Mouse (Mus musculus): ENCODE results near the gene Mtmr4. TPM values are rescaled to one million over a fixed set of nuclear protein-coding genes. Genes with fewer than 3 reads are reported as not detected.

The Mtmr4 gene
- polyA plus RNA-seq, 1 experiment from 2014 or later, result 19.8 TPM

DNA sequence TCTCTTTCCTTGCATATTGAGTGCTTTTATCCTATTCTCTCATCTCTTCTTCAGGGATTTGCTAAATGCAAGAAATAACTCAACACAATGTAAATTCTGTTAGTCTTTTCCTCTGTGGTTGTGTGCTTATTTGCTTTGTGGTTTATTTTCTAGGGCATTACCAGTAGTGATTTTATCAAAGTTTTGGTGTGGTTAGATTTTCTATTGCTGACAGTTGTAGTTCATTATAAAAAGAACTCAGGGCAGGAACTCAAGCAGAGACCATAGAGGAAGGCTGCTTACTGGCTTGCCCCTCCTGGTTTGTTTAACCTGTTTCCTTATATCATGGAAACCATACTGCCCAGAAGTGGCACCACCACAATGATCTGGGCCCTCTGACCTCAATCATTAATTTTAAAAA lies 50.9 kb downstream of the Mtmr4 start:
- no peak overlapping the region for H3K4me3 ChIP-seq (replicated peaks; ENCODE audit: low read depth, low read length)
- no peak overlapping the region for H3K4me2 ChIP-seq (ENCODE audit: low read length)
- no peak for ATAC-seq (replicated peaks; ENCODE audit: low FRiP score, low read depth)
- H3K27me3 ChIP-seq (ENCODE audit: insufficient read depth, low read length), result no peaks in the 10 kb centered on the region
- no peaks in the 10 kb centered on the region for H3K4me1 ChIP-seq (replicated peaks; ENCODE audit: insufficient read depth, low read length)
- no peaks in the 10 kb centered on the region for H3K36me3 ChIP-seq (ENCODE audit: insufficient read depth, low read length)
- no peak overlapping the region for H3K27ac ChIP-seq
- no peak for TF ChIP-seq CTCF (IDR thresholded peaks at IDR 0.05; ENCODE audit: low read depth)
- no peaks in the 10 kb centered on the region for H3K9me3 ChIP-seq (replicated peaks; ENCODE audit: low read length)
- DNase-seq (ENCODE audit: low spot score), result no peak
- no peak overlapping the region for H3K9ac ChIP-seq (ENCODE audit: low read depth, low read length)

- Histone ChIP-seq H3K4me2 (ENCODE audit: low read length) (no peak overlapping the region), H3K4me3 (replicated peaks; ENCODE audit: low read depth, low read length) (no peak overlapping the region), H3K36me3 (ENCODE audit: insufficient read depth, low read length) (no peaks in the 10 kb centered on the region), H3K27me3 (ENCODE audit: insufficient read depth, low read length) (no peaks in the 10 kb centered on the region), H3K9me3 (replicated peaks; ENCODE audit: low read length) (no peaks in the 10 kb centered on the region), H3K9ac (ENCODE audit: low read depth, low read length) (no peak overlapping the region), H3K27ac (no peak overlapping the region), H3K4me1 (replicated peaks; ENCODE audit: insufficient read depth, low read length) (no peaks in the 10 kb centered on the region)
- no peak for DNase-seq (ENCODE audit: low spot score)
- ATAC-seq (replicated peaks; ENCODE audit: low FRiP score, low read depth), result no peak
- no peak for TF ChIP-seq CTCF (IDR thresholded peaks at IDR 0.05; ENCODE audit: low read depth)
- 78% methylated on average over 5 of the region's 5 CpGs for WGBS
Observed at GRCm38 (mm10) chr11:87654693-87655092, 62.7 kb downstream of the Mtmr4 start.

DNA sequence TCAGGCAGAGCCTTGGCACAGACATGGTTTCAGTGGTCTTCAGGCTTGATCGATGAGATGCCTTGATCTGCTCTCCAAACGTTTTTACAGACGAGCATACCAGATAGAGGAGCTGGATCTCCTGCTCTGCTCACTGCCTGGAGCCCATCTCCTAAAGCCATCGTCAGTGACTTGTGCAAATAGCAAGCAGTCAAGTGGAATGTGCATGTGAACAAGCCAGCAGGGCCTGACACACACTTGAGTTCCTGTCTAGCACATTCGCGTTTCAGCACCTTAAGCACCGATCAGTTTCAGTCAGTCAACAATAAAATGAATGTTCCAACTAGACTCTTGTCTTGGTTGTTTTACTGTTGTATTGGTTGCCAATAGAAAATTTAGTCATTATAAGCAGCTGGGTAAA lies 67.3 kb downstream of the Mtmr4 start:
- Histone ChIP-seq H3K4me3 (replicated peaks; ENCODE audit: low read depth, low read length) (no peak overlapping the region), H3K36me3 (ENCODE audit: insufficient read depth, low read length) (no peaks in the 10 kb centered on the region), H3K9ac (ENCODE audit: low read depth, low read length) (no peak overlapping the region), H3K4me1 (replicated peaks; ENCODE audit: insufficient read depth, low read length) (no peaks in the 10 kb centered on the region), H3K27me3 (ENCODE audit: insufficient read depth, low read length) (no peaks in the 10 kb centered on the region), H3K9me3 (replicated peaks; ENCODE audit: low read length) (no peaks in the 10 kb centered on the region), H3K27ac (no peak overlapping the region), H3K4me2 (ENCODE audit: low read length) (no peak overlapping the region)
- TF ChIP-seq CTCF (IDR thresholded peaks at IDR 0.05; ENCODE audit: low read depth), result no peak
- DNase-seq (ENCODE audit: low spot score), result no peak
- 65% methylated on average over 7 of the region's 7 CpGs for WGBS
- no peak for ATAC-seq (replicated peaks; ENCODE audit: low FRiP score, low read depth)

GRCm38 (mm10) chr11:87662407-87662806 lies 70.4 kb downstream of the Mtmr4 start, which contains the start of gene Rnf43:
Gene Rnf43 (plus strand): TSS chr11:87662722.
- peak; percentile 96 for TF ChIP-seq CTCF (IDR thresholded peaks at IDR 0.05; ENCODE audit: low read depth)
- Histone ChIP-seq H3K27ac (no peak within 1 kb of the TSS), H3K4me1 (replicated peaks; ENCODE audit: insufficient read depth, low read length) (no peaks in the 10 kb centered on the region), H3K27me3 (ENCODE audit: insufficient read depth, low read length) (no peaks in the 10 kb centered on the region), H3K36me3 (ENCODE audit: insufficient read depth, low read length) (no peaks in the 10 kb centered on the region), H3K4me3 (replicated peaks; ENCODE audit: low read depth, low read length) (peak within 1 kb of the TSS; percentile 44), H3K9ac (ENCODE audit: low read depth, low read length) (peak within 1 kb of the TSS; percentile 32), H3K9me3 (replicated peaks; ENCODE audit: low read length) (no peaks in the 10 kb centered on the region), H3K4me2 (ENCODE audit: low read length) (peak within 1 kb of the TSS; percentile 54)
- 0% methylated on average over 8 of the region's 8 CpGs for WGBS
- ATAC-seq (replicated peaks; ENCODE audit: low FRiP score, low read depth) (peak; percentile 80; the same call in 1 of the 2 replicates), DNase-seq (ENCODE audit: low spot score) (peak; percentile 91)

- Histone ChIP-seq H3K4me3 (replicated peaks; ENCODE audit: low read depth, low read length) (peak overlapping the region; percentile 44), H3K9me3 (replicated peaks; ENCODE audit: low read length) (no peaks in the 10 kb centered on the region), H3K27me3 (ENCODE audit: insufficient read depth, low read length) (no peaks in the 10 kb centered on the region), H3K4me1 (replicated peaks; ENCODE audit: insufficient read depth, low read length) (no peaks in the 10 kb centered on the region), H3K36me3 (ENCODE audit: insufficient read depth, low read length) (no peaks in the 10 kb centered on the region), H3K9ac (ENCODE audit: low read depth, low read length) (peak overlapping the region; percentile 32), H3K27ac (no peak overlapping the region), H3K4me2 (ENCODE audit: low read length) (peak overlapping the region; percentile 54)
- TF ChIP-seq CTCF (IDR thresholded peaks at IDR 0.05; ENCODE audit: low read depth), result no peak
- ATAC-seq (replicated peaks; ENCODE audit: low FRiP score, low read depth) (no peak), DNase-seq (ENCODE audit: low spot score) (no peak)
- WGBS, result 4% methylated on average over 14 of the region's 14 CpGs
Observed at GRCm38 (mm10) chr11:87662822-87663221, 70.9 kb downstream of the Mtmr4 start.

DNA sequence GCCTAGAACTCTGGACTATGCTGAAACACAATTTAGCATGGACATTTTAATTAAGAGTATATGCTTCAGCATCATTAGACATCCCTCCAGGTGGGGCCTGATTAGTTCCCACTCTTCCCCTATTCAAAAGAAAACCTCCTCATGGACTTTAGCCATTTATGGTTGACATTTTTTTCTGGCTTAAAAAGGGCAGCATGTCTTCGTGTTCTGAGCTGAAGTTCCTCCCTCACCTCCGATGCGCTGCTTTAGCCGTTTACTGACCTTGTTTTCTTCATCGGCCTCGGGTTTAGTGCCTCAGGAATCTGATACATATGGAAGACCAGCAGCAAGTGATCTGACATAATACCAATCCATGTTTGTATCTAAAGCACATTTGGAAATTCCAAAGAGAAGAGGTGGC lies 72.0 kb downstream of the Mtmr4 start:
- H3K27me3 ChIP-seq (ENCODE audit: insufficient read depth, low read length), result no peaks in the 10 kb centered on the region
- H3K4me1 ChIP-seq (replicated peaks; ENCODE audit: insufficient read depth, low read length), result no peaks in the 10 kb centered on the region
- ATAC-seq (replicated peaks; ENCODE audit: low FRiP score, low read depth), result no peak
- peak overlapping the region; percentile 54 for H3K4me2 ChIP-seq (ENCODE audit: low read length)
- TF ChIP-seq CTCF (IDR thresholded peaks at IDR 0.05; ENCODE audit: low read depth), result no peak
- WGBS, result 57% methylated on average over 6 of the region's 6 CpGs
- H3K9me3 ChIP-seq (replicated peaks; ENCODE audit: low read length), result no peaks in the 10 kb centered on the region
- H3K36me3 ChIP-seq (ENCODE audit: insufficient read depth, low read length), result no peaks in the 10 kb centered on the region
- no peak overlapping the region for H3K27ac ChIP-seq
- peak overlapping the region; percentile 38; the same call in 1 of the 2 replicates for H3K9ac ChIP-seq (ENCODE audit: low read depth, low read length)
- DNase-seq (ENCODE audit: low spot score), result no peak
- peak overlapping the region; percentile 44 for H3K4me3 ChIP-seq (replicated peaks; ENCODE audit: low read depth, low read length)

GRCm38 (mm10) chr11:87664521-87664920 lies 72.6 kb downstream of the Mtmr4 start:
- DNase-seq (ENCODE audit: low spot score) (no peak), ATAC-seq (replicated peaks; ENCODE audit: low FRiP score, low read depth) (no peak)
- 63% methylated on average over 12 of the region's 12 CpGs for WGBS
- TF ChIP-seq CTCF (IDR thresholded peaks at IDR 0.05; ENCODE audit: low read depth), result no peak
- peak overlapping the region; percentile 38; the same call in 1 of the 2 replicates for H3K9ac ChIP-seq (ENCODE audit: low read depth, low read length)
- H3K4me1 ChIP-seq (replicated peaks; ENCODE audit: insufficient read depth, low read length), result no peaks in the 10 kb centered on the region
- no peak overlapping the region for H3K27ac ChIP-seq
- H3K36me3 ChIP-seq (ENCODE audit: insufficient read depth, low read length), result no peaks in the 10 kb centered on the region
- peak overlapping the region; percentile 54 for H3K4me2 ChIP-seq (ENCODE audit: low read length)
- no peaks in the 10 kb centered on the region for H3K27me3 ChIP-seq (ENCODE audit: insufficient read depth, low read length)
- peak overlapping the region; percentile 44 for H3K4me3 ChIP-seq (replicated peaks; ENCODE audit: low read depth, low read length)
- no peaks in the 10 kb centered on the region for H3K9me3 ChIP-seq (replicated peaks; ENCODE audit: low read length)
